Mouse (Mus musculus): Measurements from ENCODE around the gene Tiparp. TPM values are rescaled to one million over a fixed set of nuclear protein-coding genes. Genes with fewer than 3 reads are reported as not detected.

Gene Tiparp
- polyA plus RNA-seq, 1 experiment: 40.5 TPM

- H3K4me1 ChIP-seq (ENCODE audit: control insufficient read depth, insufficient read depth, low read length): peaks cover 2% of the 10 kb centered on the region
- H3K27ac ChIP-seq (ENCODE audit: insufficient read depth, low read length): no peak overlapping the region
- TF ChIP-seq CTCF (IDR thresholded peaks at IDR 0.05; ENCODE audit: low read depth, low read length): no peak
- no peak for TF ChIP-seq EP300 (IDR thresholded peaks at IDR 0.05; ENCODE audit: insufficient read depth, low read depth, low read length)
- TF ChIP-seq POLR2A (IDR thresholded peaks at IDR 0.05; ENCODE audit: insufficient read depth, low read length): no peak
- no peaks in the 10 kb centered on the region for H3K36me3 ChIP-seq (ENCODE audit: control insufficient read depth, insufficient read depth, low read length, poor library complexity, severe bottlenecking)
- H3K9me3 ChIP-seq (replicated peaks; ENCODE audit: control insufficient read depth, insufficient read depth, low read length, poor library complexity, severe bottlenecking): no peaks in the 10 kb centered on the region
- no peak overlapping the region for H3K4me3 ChIP-seq (ENCODE audit: low read depth, low read length)
- no peaks in the 10 kb centered on the region for H3K27me3 ChIP-seq (ENCODE audit: control insufficient read depth, insufficient read depth, low read length, poor library complexity, severe bottlenecking)
- no peak overlapping the region for H3K9ac ChIP-seq (ENCODE audit: low read depth, poor library complexity, severe bottlenecking)
Observed at GRCm38 (mm10) chr3:65565632-65566300, 37.6 kb downstream of the Tiparp start.

GRCm38 (mm10) chr3:65569941-65570340, 41.7 kb downstream of the Tiparp start:
- Histone ChIP-seq H3K9me3 (replicated peaks; ENCODE audit: control insufficient read depth, insufficient read depth, low read length, poor library complexity, severe bottlenecking) (no peaks in the 10 kb centered on the region), H3K9ac (ENCODE audit: low read depth, poor library complexity, severe bottlenecking) (no peak overlapping the region), H3K27ac (ENCODE audit: insufficient read depth, low read length) (no peak overlapping the region), H3K36me3 (ENCODE audit: control insufficient read depth, insufficient read depth, low read length, poor library complexity, severe bottlenecking) (no peaks in the 10 kb centered on the region), H3K4me1 (ENCODE audit: control insufficient read depth, insufficient read depth, low read length) (peaks cover 2% of the 10 kb centered on the region), H3K4me3 (ENCODE audit: low read depth, low read length) (no peak overlapping the region), H3K27me3 (ENCODE audit: control insufficient read depth, insufficient read depth, low read length, poor library complexity, severe bottlenecking) (no peaks in the 10 kb centered on the region)
- no peak for TF ChIP-seq CTCF (IDR thresholded peaks at IDR 0.05; ENCODE audit: low read depth, low read length)
- no peak for TF ChIP-seq EP300 (IDR thresholded peaks at IDR 0.05; ENCODE audit: insufficient read depth, low read depth, low read length)
- no peak for TF ChIP-seq POLR2A (IDR thresholded peaks at IDR 0.05; ENCODE audit: insufficient read depth, low read length)

GRCm38 (mm10) chr3:65573516-65573915, 45.3 kb downstream of the Tiparp start:
- H3K4me3 ChIP-seq (ENCODE audit: low read depth, low read length): no peak overlapping the region
- no peaks in the 10 kb centered on the region for H3K36me3 ChIP-seq (ENCODE audit: control insufficient read depth, insufficient read depth, low read length, poor library complexity, severe bottlenecking)
- H3K4me1 ChIP-seq (ENCODE audit: control insufficient read depth, insufficient read depth, low read length): no peaks in the 10 kb centered on the region
- H3K9me3 ChIP-seq (replicated peaks; ENCODE audit: control insufficient read depth, insufficient read depth, low read length, poor library complexity, severe bottlenecking): no peaks in the 10 kb centered on the region
- H3K27me3 ChIP-seq (ENCODE audit: control insufficient read depth, insufficient read depth, low read length, poor library complexity, severe bottlenecking): no peaks in the 10 kb centered on the region
- H3K27ac ChIP-seq (ENCODE audit: insufficient read depth, low read length): no peak overlapping the region
- no peak overlapping the region for H3K9ac ChIP-seq (ENCODE audit: low read depth, poor library complexity, severe bottlenecking)
- TF ChIP-seq CTCF (IDR thresholded peaks at IDR 0.05; ENCODE audit: low read depth, low read length): no peak
- no peak for TF ChIP-seq POLR2A (IDR thresholded peaks at IDR 0.05; ENCODE audit: insufficient read depth, low read length)
- no peak for TF ChIP-seq EP300 (IDR thresholded peaks at IDR 0.05; ENCODE audit: insufficient read depth, low read depth, low read length)

- Histone ChIP-seq H3K9ac (ENCODE audit: low read depth, poor library complexity, severe bottlenecking) (no peak overlapping the region), H3K27ac (ENCODE audit: insufficient read depth, low read length) (no peak overlapping the region), H3K4me3 (ENCODE audit: low read depth, low read length) (no peak overlapping the region), H3K27me3 (ENCODE audit: control insufficient read depth, insufficient read depth, low read length, poor library complexity, severe bottlenecking) (no peaks in the 10 kb centered on the region), H3K9me3 (replicated peaks; ENCODE audit: control insufficient read depth, insufficient read depth, low read length, poor library complexity, severe bottlenecking) (no peaks in the 10 kb centered on the region), H3K36me3 (ENCODE audit: control insufficient read depth, insufficient read depth, low read length, poor library complexity, severe bottlenecking) (no peaks in the 10 kb centered on the region), H3K4me1 (ENCODE audit: control insufficient read depth, insufficient read depth, low read length) (no peaks in the 10 kb centered on the region)
- TF ChIP-seq CTCF (IDR thresholded peaks at IDR 0.05; ENCODE audit: low read depth, low read length) (no peak), EP300 (IDR thresholded peaks at IDR 0.05; ENCODE audit: insufficient read depth, low read depth, low read length) (no peak), POLR2A (IDR thresholded peaks at IDR 0.05; ENCODE audit: insufficient read depth, low read length) (no peak)
Observed at GRCm38 (mm10) chr3:65577602-65578001, 49.4 kb downstream of the Tiparp start.

- Histone ChIP-seq H3K36me3 (ENCODE audit: control insufficient read depth, insufficient read depth, low read length, poor library complexity, severe bottlenecking) (no peaks in the 10 kb centered on the region), H3K9ac (ENCODE audit: low read depth, poor library complexity, severe bottlenecking) (no peak overlapping the region), H3K9me3 (replicated peaks; ENCODE audit: control insufficient read depth, insufficient read depth, low read length, poor library complexity, severe bottlenecking) (no peaks in the 10 kb centered on the region), H3K4me1 (ENCODE audit: control insufficient read depth, insufficient read depth, low read length) (no peaks in the 10 kb centered on the region), H3K27ac (ENCODE audit: insufficient read depth, low read length) (no peak overlapping the region), H3K4me3 (ENCODE audit: low read depth, low read length) (no peak overlapping the region), H3K27me3 (ENCODE audit: control insufficient read depth, insufficient read depth, low read length, poor library complexity, severe bottlenecking) (no peaks in the 10 kb centered on the region)
- TF ChIP-seq CTCF (IDR thresholded peaks at IDR 0.05; ENCODE audit: low read depth, low read length): no peak
- TF ChIP-seq EP300 (IDR thresholded peaks at IDR 0.05; ENCODE audit: insufficient read depth, low read depth, low read length): no peak
- TF ChIP-seq POLR2A (IDR thresholded peaks at IDR 0.05; ENCODE audit: insufficient read depth, low read length): no peak
Observed at GRCm38 (mm10) chr3:65579260-65579921, 51.2 kb downstream of the Tiparp start.

- H3K4me3 ChIP-seq (ENCODE audit: low read depth, low read length): no peak overlapping the region
- no peaks in the 10 kb centered on the region for H3K27me3 ChIP-seq (ENCODE audit: control insufficient read depth, insufficient read depth, low read length, poor library complexity, severe bottlenecking)
- no peak overlapping the region for H3K9ac ChIP-seq (ENCODE audit: low read depth, poor library complexity, severe bottlenecking)
- no peak overlapping the region for H3K27ac ChIP-seq (ENCODE audit: insufficient read depth, low read length)
- H3K4me1 ChIP-seq (ENCODE audit: control insufficient read depth, insufficient read depth, low read length): no peaks in the 10 kb centered on the region
- no peaks in the 10 kb centered on the region for H3K36me3 ChIP-seq (ENCODE audit: control insufficient read depth, insufficient read depth, low read length, poor library complexity, severe bottlenecking)
- TF ChIP-seq CTCF (IDR thresholded peaks at IDR 0.05; ENCODE audit: low read depth, low read length) (no peak), POLR2A (IDR thresholded peaks at IDR 0.05; ENCODE audit: insufficient read depth, low read length) (no peak), EP300 (IDR thresholded peaks at IDR 0.05; ENCODE audit: insufficient read depth, low read depth, low read length) (no peak)
- H3K9me3 ChIP-seq (replicated peaks; ENCODE audit: control insufficient read depth, insufficient read depth, low read length, poor library complexity, severe bottlenecking): no peaks in the 10 kb centered on the region
Observed at GRCm38 (mm10) chr3:65581596-65581995, 53.4 kb downstream of the Tiparp start.
